Mouse (Mus musculus) embryo, embryonic 11 days (tissue): ENCODE data around the gene Fbxl16.

ENCODE experiments used
- DNase-seq: peaks from one replicate; pipeline ENCODE4 v3.0.0-alpha.2; 2015

The Fbxl16 gene

DNA sequence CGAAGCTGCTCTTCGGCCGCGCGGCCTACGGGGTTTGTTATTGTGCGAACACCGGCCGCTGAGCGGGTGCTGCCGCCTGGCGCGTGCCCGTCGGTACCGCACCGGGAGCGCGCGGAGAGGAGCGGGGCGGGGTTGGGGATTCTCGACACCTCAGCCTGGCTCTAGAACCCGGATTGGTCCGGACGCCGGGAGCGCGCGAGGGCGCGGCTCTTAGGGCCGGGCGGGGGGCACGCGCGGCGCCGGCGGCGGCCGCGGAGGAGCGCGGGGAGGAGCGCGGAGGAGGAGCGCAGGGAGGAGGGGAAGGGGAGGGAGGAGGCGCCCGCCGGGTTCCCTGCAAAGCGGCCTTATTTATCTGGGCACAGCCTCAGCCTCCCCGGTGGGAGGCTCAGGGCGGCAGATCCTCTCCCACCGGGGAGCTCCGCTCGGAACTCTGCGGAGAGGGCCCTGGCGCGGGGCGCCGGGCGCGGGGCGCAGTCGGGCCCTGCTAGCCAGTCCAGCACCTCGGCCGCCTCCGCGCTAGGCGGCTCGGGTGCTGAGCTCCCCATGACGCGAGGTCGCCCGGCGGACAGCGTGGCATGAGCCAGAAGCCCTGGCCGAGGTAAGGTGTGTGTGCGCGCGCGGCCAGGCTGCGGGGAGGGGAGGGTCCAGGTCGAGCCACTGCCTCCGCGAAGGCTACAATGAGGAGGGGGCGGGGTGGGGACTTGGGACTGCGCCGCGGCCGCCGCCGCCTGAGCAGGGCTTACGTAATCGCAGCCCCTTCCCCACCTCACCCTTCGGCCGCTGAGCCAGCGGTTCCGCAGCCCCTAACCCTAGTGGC lies at the start of gene Fbxl16:
Fbxl16 (plus strand) TSS at position 297 of the 817 bp plus-strand sequence.
- peak; percentile 94 for DNase-seq

DNA sequence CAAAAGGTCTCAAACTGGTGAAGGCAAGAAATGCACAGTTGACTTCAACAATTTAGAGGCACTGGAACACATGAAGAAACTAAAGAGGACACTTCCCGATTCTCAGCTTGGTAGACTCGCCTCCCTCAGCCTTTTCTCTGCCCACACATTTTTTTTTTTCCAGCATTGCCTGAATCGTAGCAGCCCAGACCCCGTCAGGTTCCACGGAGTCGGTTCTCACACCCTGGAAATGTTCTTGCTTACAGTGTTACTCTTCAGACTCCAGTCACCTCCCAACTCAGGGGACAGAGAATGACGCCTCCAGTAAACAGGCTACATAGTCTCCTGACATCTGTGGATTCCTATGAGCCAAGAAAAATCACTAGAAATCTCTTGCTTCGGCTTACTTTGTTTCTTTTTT lies 48.7 kb upstream of the Fbxl16 start:
- no peak for DNase-seq

DNA sequence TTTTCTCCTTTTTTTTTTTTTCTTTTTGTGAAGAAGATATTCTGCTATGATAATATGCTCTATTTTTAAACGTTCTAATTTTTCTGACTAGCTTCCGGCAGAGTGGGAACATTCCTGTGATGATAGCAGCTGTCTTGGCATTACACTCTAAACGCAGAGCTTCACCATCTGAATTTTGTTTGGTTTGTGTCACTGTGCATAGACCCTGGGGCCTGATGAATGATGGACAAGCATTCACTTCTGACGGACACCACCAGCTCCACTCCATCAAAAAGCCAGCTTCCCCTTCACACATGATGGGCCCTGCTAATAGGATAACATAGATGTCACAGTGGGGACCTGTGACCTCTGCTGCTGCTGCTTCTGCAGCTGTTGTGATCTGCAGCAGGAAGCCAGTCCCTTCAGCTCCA lies 47.3 kb upstream of the Fbxl16 start:
- peak; percentile 24 for DNase-seq

DNA sequence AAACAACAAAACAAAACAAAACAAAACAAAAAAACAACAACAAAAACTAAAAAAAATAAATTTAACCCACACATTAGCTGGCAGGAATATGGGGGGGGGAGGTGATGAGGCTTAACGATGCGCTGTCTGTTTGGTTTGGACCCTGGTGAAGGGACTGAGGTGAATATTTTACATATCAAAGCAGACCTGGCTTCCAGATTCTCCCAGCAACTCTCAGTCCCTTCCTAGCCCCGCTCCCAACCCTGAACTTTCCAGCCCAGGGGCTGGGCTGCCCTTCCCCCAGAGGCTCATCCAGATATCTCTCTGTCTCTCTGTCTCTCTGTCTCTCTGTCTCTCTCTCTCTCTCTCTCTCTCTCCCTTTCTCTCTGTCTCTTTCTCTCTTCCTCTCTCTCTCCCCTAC lies 46.3 kb upstream of the Fbxl16 start:
- no peak for DNase-seq

DNA sequence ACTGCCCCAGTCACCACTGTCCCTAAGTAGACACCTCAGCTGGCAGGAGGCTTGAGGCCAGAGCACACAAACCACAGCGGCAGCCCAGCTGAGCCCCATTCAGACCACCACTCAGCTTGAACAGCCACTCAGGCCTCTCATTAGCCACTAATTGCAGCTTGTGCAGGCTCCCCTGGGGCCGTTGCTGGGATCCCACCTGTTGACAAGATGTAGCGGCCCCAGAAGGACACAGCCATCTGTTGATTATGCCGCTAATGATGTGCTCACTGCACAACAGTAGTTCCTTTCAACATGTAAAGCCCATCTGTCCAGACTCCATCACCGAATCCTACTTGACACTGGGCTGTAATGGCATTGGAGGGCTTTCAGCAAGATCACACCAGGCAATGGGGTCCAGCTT lies 43.0 kb upstream of the Fbxl16 start:
- DNase-seq, result peak; percentile 60

DNA sequence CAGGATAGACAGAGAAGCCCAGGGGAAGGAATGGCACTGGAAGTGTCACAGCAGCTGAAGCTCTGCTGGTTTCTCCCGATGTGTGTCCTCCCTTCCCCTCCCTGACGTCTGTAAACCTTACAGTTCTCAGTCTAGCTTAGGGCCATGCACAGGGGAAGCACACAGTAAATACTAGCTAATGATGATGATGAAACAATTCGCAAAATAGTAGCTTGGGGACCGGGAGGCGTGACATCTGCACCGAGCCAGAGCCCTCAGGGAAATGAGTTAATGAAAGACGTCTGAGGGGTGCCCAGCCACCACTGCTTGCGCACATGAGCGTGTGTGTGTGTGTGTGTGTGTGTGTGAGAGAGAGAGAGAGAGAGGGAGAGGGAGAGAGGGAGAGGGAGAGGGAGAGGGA lies 39.6 kb upstream of the Fbxl16 start:
- DNase-seq, result no peak

DNA sequence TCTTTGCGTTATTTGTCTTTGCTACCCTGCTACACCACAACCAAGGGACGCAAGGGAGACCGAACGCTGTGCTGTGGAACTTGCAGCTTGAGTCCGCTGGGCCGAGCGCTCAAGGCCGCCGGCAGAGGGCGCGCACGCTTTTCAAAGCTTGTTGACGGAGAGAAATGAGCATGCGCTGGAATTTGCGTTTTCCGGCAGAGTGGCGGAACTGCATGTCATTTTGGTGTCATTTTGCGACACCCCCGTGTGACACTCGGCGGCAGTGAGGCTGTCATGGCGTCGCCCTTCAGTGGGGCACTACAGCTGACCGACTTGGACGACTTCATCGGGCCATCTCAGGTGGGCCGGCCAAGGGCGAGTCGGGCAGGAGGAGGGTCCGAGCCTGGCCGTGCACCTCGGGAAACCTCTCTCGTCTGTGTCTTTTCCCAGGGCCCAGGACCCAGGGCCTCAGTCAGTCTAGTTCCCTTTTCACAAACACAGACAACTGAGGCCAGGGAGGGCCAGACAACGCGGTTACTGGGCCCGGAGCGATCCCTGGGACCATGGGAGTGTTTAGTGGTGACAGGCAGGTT lies 35.2 kb upstream of the Fbxl16 start, which contains the start of gene Narfl:
Narfl (plus strand) TSS at position 228 of the 572 bp plus-strand sequence.
- DNase-seq, result peak; percentile 97

DNA sequence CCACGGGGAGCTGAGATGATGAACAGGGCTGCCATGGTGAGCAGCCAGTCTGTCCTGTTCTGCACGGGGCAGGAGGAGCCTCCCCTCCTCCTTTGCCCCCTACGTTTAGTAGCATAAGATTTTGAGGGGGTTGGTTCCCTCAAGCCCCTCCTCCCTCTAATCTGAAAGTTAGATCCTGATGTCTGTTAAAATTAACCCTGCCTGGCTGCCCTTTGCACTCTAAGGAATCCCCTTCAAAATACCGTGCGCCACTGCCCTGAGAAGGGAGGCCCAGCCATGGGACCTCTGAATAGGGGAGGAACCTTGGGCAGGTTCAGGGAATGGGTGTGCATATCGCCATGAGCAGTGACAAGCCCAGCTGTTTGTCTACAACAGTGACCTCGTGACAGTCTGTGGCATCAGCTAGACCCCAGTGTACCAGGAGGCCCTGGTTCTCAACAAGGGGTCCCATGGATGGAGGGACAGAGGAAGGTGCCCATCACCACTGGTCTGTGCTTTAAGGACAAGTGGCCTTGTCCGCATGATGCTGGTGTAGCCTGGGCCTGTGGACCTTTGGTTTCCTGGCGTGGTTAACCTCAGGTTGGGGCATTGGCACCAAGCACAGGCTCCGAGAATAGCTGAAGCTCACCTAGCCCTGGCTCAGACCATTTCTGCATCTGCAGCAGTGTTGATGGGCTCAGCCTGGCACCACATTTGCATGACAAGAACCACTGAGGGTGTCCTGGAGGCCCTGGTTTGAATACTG lies 33.4 kb upstream of the Fbxl16 start:
- DNase-seq, result no peak

DNA sequence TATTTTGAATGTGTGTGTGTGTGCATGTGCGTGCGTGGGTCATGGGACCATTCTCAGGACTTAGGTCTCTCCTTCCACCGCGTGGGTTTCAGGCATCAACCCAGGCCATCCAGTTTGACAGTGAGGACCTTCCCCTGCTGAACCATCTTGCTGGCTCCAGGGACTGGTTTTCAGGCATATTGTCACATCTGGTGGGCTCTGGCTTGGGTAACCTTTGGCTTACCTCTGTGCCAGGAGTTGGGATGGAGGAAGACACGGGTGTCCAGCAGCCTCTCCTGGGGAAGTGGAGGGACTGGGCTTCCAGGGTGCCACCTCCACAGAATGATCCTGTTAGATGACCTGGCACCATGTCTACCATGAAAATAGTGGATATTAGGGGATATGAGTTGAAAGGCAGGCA lies 30.9 kb upstream of the Fbxl16 start:
- DNase-seq, result no peak

DNA sequence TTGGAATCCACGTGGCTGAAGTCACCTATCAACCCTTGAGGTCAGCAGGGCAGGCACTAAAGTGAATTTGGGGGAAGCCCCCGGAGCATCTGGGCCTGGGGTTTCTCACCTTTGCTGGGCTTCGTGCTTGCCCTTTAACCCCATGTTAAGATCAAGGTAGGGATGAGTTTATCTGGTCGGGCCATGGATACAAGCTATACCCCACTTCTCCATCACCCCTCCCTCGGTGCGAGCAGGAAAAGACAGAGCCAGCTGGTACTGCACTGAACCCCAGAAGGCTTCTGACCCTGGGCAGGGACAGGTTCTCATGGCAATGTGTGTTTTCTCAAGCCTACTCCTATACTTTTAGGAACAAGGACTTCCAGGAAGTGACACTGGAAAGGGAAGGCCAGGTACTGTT lies 27.5 kb upstream of the Fbxl16 start:
- DNase-seq, result no peak

DNA sequence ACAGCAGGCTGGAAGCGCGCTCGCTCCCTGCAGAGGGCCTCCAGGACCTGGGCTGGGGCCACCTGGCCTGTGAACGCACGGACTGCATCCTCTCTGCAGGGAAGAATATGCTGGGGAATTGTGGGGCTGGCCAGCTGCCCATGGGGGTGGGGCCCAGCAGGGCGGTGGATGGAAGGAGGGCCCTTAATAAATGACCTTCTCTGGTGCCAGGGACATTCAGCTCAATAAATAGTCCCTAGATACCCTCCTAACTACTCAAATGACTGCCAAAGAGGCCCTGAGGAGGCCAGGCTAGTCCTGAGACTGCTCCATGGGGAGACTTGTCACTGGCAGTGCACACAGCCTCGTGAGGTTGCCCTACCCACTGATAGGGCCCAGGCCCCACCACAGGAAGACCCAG lies 25.8 kb upstream of the Fbxl16 start:
- DNase-seq, result no peak

DNA sequence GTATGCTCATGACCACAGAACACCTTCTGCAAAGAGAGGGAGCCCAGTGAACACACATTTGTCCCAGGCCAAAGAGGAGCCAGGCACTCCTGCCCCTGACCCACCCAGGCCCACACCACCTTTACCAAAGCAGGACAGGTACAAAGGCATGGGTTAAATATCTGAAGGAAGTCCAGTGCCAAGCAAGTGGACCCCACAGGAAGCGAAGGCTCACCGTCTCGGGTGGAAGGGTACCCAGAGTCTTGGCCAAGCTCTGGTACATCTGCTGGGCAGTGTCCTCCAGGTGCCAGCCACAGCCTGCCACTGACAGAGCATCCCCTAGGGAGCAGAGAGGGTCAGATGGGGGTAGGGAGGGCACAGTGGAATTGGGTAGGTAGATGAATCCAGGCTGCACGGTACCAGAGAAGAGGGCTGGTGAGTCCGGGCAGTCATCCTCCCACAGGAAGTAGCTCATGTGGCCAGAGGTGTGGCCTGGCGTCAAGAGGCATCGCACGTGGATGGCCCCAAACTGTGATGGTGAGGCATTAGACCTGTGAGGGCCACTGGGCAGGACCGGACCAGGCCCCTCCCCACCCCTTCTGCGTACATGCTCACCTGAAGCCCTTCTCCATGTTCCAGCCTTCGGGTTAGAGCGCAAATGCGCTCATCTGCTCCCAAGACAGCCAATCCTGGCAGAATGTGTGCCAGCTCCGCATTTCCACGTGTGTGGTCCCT lies 24.9 kb upstream of the Fbxl16 start:
- DNase-seq, result no peak

DNA sequence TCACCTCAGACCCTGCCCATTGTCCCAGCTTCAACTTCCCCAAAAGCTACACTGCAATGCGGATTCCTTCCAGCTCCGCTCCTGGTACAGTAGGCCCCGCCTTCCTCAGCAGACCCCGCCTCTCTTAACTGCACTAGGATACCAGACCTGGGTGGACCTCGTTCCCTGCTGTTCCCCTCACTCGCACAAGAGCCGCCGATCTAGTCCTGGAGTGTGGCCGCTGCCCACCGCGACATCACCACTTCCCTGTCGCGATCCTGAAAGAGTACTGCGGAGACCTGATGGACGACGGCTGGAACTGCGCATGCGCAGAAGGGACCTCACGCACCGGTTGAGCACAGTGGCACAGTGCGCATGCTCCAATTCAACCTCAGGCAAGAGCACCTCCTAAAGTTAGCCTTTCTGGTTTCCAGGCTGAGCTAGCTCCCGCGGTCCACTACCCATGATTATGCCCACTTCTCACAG lies 23.6 kb upstream of the Fbxl16 start, which contains the start of gene Haghl:
Haghl (minus strand) TSS at position 393 of the 465 bp plus-strand sequence.
- peak; percentile 98 for DNase-seq

DNA sequence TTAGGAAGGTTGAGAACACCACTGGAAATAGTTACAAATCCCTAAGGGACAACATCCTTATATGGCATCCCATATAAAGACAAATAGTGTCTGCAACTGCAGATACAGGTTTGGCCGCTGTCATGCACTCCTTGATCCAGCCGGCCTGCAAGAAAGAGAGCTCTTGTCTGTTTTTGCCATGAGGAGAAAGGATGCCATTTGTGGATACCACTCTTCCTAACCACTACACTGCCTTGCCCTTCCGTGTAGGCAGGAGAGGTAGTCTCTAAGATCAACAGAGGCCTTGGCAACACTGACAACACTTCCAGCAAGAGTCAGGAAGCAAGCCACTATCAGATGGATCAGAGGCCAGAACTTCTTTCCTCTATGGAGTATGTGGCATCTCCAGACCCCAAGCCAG lies 22.6 kb upstream of the Fbxl16 start, which contains the start of gene Ccdc78:
Ccdc78 (plus strand) TSS at position 301 of the 400 bp plus-strand sequence.
- DNase-seq, result no peak

DNA sequence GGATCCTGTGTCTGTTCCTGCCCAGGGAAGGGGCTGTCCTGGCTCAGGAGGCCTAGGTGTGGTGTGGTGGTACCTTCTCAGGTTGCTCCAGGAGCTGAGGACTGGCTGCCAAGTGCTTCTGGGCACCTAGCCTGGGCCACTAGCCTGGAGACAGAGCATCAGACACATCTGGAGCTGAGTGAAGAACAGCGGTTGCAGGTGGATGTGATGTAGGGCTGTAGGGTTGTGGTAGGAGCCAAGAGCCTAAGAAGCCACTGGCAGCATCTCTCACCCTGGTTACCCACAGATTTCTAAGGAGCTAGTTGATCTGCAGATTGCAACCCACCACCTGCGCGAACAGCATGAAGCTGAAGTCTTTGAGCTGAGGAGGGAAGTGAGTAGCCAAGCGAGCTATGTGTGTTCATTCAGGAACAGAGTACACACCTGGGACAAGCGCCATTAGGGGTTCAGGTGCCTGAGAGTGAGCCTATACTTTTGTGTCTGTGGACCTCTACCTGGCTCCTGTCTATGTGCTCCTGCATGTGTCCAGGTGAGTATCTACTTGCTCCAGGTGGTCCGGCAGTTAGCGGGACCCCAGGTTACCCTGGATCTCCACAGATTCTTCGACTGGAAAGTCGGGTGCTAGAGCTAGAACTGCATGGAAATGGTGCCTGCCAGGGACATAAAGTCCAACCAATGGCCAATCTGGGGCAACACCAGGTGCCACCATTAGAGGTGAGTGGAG lies 21.9 kb upstream of the Fbxl16 start:
- no peak for DNase-seq

DNA sequence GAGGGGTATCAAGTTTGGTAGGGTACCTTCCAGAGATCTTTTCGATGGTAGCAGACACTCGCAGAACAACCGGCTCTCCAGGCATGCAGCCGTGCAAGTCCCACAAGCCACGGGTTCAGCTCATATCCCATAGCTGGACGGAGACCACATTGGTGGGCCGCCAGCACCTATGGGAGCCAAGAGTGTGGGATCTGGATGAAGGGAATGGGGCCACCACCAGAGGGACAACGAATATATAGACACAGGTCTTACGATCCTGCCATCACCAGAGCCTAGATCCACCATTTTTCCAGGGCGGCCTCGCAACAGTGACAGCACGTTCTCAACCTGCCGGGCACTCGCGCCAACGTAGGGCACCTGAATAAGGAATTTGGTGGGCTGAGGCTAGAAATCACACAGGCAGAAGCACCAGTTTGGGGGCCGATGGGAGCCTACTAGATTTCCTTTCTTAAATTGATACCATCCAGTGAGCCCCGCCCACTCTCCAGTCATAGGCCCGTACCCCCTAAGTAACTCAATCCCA lies 17.5 kb upstream of the Fbxl16 start:
- no peak for DNase-seq

DNA sequence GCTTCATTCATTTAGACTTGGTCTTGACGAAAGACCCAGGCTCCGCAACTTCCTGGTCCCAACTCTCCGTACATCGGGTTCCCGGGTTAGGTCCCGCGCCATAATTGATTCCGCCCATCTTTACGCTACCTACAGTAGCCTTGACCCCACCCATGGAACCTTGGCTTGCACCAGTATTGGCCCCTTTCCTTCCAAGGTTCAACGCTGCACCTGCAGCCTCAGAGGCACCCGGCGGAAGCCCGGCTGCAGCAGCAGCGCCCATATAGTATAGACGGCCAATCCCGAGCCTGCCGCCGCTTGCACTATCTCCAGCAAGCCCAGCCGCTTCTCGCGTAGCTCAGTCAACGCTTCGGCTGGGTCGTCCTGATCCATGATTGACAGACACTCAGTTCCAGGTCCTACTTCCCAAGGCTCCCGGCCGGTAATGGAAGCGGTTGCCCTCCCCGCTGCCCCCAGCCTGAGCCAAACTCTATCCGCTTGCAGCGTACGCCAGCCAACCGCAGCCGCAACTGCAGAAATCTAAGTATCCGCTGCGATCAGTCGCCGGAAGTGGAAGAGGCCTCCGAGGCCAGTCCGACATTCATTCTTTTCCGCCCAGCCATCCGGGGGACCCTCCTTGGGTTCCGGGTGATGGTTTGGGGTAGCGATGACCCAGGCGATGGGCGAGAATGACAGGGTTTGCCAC lies 16.9 kb upstream of the Fbxl16 start:
- DNase-seq, result peak; percentile 89

DNA sequence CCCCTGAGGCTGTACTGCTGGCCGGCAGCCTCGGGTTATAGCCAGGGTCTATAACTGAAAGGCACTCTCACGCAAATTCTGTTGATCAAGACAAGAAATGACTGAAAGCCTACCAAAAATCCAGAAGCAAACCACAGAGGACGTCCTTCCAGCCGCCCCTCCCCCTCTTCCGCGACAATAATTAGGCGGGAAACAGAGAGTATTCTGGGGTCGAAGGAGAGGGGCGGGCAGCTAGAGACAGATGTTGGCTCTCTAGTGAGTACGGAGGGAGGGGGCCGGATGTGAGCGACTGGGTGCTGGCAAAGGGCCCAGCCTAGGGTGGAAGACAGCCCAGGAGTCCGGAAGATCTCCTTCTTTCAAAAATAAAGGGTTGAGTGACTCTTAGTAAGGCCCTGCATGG lies 16.3 kb upstream of the Fbxl16 start, which contains the start of gene Fam173a:
Fam173a (minus strand) TSS at position 287 of the 400 bp plus-strand sequence.
- peak; percentile 82 for DNase-seq

DNA sequence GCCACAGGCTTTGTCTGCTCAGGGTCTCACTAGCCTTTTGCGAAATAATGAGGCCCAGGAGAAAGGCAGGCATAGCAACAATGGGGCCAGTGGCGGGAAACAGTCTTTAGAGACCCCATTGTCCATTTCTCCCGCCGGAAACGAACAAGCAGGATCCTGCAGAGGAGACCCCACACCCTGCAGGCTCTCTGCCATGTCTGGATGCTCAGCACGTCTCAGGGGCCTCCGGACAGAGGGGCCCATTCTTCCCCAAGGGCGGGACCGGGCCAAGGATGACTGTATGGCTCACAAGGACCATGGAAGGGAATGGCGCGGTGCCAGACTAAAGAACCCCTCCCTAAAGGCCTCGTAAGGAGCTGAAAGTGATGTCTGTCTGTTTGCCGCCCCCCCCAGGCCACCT lies 14.7 kb upstream of the Fbxl16 start:
- peak; percentile 64 for DNase-seq

DNA sequence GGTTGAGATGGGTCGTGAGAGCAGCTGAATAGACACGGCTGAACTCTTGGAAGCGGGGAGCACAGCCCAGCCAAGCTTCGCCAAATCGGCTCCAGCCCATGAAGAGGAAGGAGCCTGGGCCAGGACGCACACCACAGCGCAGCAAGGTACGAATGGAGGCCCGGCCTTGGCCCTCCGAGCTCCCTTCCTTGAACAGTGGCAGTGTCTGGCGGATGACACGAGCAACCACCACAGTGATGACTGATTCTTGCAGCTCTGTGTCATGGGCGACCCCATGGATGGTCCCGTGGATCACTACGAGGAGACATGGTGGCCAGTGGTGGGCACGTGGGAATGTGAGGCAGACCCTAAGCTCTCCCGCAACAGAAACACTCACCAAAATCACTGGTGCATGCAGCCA lies 13.9 kb upstream of the Fbxl16 start:
- no peak for DNase-seq

DNA sequence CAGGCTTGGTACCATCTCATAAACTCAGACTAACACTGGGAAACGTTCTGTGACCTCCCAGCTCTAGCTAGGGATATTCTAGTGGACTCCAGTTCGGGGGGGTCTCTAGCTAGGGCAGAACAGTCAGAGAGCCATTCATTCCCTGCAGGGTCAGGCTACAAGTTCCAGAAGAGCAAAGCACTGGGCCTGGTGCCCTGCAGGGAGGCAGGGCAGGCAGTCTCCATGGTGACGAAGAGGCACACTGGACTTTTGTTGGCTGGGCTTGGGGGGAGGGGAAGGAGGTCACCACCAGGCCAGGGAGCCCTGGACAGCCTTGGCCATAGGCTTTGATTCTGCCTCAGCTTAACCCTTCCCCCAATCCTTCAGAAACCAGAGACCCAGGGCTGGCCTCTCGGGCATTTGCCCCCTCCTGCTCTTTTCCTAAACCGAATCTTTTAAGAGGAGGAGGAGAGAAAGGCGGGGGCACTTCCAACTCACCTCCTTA lies 13.2 kb upstream of the Fbxl16 start, which contains the start of gene AC134908.4:
AC134908.4 (minus strand) TSS at position 51 of the 484 bp plus-strand sequence.
- DNase-seq, result peak; percentile 90
